Mouse (Mus musculus): ENCODE measurements at regions not wholly inside any gene's neighbourhood (a gene's known extent, or its start where the extent isn't known, plus 50 kb on each side); places are given as distances from the start of the nearest gene placed in this dataset.
A peak's percentile ranks its signal among the peaks of the same experiment; 100 is the strongest.
"Not testable (repeated sequence)": the region's sequence is repeated elsewhere in the genome, so short reads cannot be mapped to it uniquely, and the experiment has no call there.

DNA sequence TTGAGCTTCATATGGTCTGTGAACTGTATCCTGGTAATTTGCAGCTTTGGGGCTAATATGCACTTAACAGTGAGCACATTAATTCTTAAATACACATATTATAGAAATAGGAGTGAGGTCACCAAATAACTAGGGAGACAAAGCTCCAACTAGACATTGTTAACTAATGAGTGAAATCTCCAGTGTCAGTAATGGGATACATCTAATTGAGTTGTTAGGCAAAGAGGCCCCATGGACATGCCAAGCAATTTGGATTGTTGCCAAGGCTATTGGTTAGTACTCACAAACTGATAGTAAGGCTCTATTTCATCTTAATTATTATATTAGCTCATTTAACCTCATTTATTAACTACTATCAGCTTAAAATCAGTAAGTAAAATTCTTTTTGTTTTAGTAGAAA lies 698.5 kb downstream of the Triml1 start:
- no peak for DNase-seq

DNA sequence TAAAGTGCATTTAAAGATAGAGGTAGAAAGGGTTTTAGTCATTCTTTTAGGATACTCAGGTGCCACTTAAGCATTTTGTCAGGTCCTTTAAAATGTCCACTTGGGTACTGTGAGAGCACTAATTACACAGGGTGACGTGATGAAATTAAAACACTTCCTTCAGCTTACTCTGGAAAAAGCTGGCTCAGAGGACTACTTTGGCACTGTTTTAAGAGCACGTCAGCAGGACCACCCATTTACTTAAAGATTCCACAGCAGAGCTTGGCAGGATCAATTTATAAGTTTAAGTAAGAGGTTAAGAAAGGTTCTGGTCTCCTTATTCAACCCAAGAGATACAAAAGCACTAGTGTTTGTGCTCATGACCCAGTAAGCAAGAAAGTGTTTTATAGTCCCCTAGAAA lies 738.7 kb downstream of the Triml1 start:
- DNase-seq = no peak

DNA sequence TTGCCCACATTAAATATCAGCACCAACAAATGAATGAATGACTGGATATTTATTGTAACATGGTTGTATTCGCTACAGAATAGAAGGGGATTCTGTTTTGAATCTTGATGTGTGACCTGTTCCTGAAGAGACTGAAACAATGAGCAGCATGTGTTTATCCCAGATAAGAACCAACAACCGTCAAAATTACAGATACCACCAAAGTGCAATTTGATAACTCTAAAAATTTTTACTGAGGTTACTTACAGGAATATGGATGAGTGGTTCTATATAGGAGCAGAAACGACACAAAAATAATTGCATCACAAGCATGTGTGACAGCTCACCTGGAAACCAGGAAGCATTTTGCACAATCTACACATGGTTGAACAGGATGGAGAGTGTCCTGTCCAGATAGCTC lies 744.4 kb downstream of the Triml1 start:
- no peak for DNase-seq

DNA sequence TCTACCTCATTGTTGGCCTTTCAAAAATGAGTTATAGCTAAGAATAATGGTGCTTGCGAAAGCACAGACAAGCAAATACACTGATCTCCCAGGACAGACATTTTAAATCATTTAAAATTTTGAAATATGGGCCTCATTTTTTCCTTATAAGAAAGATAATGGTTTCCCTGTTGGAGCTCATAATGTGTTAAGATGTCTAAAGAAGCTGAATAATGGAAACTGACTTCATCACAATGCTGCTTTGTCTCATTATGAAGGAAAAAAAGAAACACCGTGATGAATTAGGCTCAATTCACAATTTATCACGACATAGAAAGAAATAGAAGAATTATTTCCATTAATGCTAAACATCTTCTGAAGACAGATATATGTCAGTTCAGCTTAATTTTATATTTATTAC lies 752.5 kb downstream of the Triml1 start:
- DNase-seq = no peak

DNA sequence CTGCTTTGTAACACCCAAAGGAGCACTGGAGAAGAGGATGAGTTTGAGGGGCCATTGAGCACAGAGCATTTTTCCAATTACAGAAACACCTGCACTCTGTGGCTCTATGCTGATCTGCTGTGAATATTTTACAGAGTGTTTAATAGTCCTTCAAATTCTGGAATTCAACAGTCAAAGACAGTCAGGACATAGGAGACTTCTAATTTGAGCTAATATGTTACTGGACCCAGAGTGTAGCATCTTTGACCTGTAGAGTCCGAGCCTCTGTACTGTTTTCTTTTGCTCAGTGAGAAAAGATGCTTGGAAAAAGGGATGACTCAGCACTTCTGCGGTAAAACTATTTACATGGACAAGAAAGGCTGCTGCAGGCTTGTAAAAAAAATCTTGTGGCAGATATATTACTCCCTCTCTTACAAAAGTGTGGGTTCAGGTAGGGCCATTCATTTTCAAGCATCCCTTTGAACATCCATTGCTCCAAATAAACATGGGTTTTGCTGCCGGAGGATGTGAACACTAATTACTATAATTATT lies 793.1 kb downstream of the Triml1 start:
- no peak for DNase-seq

DNA sequence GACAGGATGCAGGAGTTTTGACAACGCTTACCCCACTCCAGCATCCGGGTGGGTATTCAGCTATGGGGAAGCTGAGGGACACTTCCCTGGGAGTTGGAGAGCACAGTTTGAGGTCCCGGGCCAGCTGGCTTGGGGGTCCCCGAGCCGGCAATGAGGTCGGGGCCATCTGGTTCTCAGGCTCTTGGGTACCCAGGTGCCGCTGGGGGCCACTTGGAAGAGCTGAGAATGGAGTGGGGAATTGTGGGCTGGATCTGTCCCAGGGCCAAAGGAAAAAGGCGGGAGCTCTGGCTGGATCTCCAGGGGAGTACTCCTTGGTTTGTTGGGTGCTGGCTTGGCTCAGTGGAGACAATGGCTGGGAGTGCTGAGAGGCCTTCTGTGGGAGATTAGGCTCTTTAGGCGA lies 806.6 kb downstream of the Triml1 start:
- no peak for DNase-seq

DNA sequence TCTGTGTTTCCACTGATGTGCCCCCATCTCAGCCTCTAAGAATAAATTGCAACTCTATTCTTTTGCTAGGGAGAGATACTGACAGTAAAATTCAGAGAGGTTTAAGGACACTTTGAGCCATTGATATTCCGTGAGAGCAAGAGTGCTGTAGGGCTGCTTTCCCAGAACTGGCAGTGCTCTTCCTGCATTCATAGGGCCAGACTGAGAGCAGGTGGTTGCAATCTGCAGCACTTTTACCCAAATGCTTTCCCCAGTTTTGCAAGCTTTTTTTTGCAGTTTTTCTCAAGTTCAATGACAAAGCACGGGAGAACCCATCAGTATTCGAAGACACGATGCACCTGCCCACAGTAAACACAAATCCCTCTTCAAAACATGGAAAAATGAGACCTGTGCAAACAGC lies 816.6 kb downstream of the Triml1 start:
- peak; percentile 16 for DNase-seq

DNA sequence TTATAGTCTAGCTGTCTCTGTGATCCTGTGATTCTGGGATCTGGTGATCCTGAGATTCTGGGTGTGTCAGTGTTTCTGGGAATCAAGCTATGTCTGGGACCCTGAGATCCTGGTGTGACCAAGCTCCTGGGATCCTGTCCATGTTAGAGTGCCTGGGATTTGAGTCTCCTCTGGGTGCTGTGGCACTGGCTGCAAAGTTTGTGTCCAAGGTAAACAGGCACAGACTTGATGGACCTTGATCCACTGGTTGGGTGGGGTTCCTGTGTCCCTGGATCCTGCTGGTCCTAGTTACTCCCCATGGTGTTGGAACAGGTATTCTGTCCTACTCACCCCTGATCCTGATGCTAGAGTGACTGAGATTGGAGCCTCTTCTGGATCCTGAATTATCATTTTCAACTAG lies 818.4 kb downstream of the Triml1 start:
- DNase-seq = no peak

DNA sequence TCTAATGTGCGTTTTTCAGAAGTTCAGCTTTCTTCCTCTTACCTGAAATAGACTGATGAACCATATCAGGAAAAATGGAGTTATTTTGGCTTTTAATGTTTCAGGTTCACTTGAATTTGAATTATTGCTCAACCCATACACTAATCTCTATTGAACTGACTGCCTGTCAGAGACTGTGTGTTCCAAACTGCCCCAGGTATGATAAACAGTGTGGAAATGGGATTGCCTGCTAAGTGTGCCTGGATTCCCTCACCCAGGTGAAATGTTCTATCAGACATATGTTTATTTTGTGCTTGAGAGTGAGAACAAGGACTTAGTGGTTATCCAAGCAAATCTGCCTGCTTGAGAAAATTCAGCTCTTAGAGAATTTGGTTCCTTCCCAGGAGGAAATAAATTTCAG lies 830.2 kb downstream of the Triml1 start:
- no peak for DNase-seq

DNA sequence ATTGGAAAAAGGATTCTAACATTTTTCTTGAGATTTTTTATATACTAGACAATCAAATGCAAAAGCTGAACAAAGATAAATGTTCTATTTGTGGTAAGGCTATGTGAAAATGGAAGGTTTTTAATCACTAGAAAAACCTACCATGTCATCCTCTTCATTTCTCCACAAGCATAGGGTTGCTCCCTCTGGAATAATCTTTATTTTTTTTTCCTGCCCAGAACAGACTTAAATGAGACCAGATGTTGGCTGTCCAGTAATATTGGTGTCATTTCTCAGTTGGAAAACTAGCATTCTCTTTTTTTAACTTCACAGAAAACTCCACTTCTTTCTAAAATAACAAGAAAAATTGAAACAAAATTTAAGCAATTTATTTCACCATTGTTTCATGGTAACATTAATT lies 849.9 kb downstream of the Triml1 start:
- DNase-seq = no peak

DNA sequence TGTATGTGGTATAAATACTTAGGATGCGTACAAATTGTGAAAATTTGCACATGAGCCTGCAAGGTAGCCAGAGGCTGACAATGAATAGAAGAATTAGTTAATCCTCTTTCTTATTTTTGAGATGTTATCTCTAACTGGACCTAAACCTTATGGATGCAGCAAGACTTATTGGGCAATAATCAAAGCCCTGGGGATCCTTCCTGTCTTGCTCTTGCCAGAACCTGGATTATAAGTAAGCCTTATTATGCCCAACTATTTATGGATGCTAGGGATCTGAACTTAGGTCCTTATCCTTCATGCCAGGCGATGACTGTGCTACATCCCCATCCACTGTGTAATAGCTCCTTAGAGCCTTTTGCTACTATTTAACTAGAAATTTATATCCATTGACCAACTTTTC lies 859.3 kb downstream of the Triml1 start:
- no peak for DNase-seq

DNA sequence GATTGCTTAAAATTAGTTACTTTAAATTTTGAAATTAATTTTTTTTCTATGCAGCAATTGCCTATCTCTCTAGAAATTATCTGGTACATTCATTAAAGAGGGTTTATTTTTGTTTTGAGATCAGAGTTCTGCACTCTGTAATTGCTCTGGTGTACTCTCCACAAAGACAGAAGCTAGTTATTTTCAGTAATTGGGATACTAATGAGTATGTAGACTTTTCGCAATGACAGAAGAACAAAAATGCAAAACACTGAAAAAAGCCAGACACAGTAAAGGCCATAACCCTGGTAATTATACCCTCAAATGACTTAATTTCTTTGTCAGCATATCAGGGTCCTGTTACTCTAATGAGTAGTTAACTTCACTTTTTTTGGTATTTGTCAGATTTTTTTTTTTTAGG lies 836.5 kb upstream of the Frg1 start:
- DNase-seq = no peak

DNA sequence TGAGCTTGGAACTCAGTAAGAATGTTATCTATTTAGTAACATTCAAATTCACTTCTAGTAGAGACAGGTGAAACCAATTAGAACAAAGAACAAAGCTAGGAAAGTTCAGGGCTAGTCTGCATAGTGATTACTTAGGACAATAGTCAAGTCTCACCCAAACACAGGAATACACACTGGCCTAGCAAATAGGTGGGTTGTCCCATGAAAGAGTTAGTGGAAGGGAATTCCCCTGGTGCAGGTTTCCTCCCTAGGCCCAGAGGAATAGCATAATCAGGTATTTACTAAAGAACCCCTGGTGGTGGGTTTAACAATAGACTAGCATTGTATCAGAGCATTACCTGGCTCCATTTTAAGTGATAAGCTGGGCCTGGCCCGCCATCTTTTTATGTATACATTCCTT lies 825.4 kb upstream of the Frg1 start:
- DNase-seq = not testable (repeated sequence)

DNA sequence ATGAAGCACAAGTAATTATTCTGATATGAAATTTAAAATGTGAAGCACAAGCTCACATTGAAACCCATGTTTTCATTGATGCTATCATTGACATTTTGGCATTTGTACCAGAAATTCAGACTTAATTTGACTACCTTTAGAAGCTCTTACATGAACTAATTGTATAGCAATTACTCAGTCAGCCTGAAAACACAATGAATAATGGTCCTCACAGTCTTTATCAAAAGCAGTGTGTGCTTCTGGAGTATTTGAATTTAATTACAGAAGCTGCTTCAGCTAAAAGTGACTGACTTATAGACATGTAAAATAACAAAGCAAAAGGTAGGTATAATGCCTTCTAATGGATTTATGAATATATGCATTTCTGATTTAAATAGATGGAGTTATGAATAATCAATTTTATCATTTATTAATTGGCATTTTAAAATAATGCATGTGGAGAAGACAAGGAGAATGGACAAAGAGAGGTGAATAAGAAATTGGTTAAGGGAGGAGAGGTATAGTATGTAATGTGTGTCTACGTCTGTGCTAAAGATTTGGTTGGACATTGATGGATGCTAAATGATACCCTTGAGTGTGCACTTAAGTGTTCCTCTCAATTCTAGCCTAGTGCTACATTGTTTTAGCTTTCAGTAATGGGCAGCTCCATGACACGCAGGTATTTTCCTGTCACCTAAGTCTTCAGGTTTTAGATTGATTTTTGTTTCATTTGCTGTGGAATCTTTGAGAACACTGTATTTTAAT lies 803.2 kb upstream of the Frg1 start:
- no peak for DNase-seq

DNA sequence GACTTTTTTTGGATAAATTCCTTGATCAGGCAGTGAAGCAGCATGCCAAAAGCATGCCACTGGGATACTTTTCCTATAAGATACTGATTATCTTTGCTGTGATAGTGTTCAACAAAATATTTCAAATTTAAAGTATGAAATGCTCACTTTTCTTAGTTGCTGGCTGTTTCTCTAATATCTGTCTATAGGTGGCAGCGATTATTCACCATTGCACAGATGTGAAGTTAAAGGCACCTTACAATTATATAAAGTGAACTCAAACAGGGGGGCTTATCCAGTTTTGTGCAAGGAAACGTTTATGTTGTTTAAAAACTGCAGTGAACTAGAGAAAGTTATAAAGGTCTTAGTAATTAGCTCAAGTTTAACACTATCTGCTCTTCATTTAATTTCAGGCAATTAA lies 794.1 kb upstream of the Frg1 start:
- DNase-seq = no peak

DNA sequence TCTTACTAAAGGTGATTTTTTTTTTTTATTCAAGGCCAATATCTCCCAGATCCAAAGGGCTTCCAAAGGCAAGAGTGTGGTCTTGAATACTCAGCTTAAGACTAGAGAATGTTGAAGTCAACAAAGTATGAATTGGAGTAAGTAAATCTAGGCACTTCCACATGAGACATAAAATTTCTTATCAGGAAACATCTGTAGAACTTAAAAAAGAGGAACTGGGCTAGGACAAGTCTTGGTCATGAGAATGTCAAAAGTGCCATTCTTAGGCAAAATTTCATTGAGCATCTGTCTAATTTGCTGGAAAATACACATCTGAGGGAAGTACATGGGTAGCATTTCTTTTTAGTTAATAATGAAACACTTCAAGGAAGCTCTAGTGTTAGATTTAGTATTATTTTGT lies 793.1 kb upstream of the Frg1 start:
- no peak for DNase-seq

DNA sequence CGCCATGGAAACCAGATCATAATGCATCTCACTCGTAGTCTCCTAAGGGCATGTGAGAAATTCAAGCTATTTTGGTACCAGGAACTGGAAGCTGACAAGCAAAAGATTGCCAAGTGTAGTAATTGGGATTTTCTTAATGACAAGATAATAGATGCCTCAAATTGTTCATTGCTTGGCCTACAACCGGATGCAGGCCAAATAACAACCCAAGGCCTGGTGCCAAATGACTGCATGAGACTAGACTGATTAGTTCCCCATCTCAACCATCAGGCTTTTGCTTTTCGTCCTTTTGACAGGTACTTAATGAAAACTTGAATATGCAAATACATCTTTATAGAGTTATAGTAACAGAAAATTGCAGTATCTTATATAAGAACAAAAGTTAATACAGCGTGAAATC lies 780.4 kb upstream of the Frg1 start:
- no peak for DNase-seq

DNA sequence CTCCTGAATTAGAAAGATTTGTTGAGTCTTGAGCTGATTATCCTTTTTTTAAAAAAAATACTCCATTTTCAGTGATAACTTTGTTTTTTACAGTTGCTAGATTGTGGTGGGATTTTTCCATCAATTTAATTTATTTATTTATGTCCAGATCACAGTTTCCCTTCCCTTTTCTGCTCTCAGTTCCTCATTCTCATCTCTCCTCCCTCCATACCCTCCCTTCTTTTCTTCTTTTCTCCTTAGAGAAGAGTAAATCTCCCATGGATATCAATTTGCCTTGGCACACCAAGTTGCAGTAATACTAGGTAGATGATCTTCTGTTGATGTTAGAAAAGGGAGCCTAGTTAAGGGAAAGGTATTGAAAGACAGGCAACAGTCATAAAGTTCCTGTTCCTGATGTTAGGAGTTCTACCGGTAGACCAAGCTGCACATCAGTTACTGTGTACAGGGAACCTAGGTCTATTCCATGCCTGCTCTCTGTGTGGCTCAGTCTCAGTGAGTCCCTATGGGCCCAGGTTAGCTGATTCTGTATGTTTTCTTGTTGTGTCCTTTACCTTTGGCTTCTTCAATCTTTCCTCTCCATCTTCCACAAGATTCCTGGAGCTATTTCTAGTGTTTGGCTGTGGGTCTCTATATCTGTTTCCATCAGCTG lies 777.2 kb upstream of the Frg1 start:
- no peak for DNase-seq

DNA sequence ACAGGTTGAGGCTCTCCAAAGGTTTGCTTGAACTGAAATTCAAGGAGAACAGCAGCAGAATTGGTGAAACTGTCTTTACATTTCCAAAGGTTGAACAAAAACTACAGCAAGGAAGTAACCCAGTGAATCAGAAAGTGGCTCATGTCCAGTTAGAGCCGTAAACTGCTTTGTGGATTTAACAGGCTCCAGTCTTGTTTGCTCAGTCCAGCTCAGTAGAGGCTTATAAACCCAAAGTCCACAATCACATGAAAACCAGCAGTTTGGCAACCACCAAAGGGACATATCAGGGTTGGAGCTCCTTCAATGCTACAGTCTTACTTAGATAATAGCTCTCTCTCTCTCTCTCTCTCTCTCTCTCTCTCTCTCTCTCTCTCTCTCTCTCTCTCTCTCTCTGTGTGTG lies 770.2 kb upstream of the Frg1 start:
- DNase-seq = no peak

DNA sequence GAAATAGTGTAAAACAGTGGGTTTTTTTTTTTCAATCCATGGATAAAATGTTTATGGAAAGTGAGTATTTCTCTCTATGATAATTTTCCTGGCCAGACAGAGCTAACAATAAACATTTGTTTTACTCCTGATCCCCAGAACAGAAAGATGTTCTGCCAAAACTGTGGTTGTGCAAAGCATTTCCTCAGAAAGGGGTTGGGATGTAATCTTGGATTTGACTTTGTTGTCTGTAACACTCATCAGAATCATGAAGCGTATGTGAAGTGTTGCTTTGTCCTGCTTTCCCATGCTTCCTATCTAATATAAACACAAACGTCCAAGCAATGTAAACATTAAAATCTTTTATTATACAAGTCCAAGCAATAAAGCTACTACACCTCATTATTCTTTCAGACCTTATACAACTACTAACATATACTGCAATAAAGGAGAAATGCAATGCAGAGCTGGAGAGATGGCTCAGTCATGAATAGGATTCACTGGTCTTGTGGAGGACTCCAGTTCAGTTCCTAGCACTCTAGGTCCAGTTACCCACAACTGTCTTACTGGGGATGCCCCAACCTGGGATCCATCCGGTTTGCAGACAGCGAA lies 766.5 kb upstream of the Frg1 start:
- no peak for DNase-seq

DNA sequence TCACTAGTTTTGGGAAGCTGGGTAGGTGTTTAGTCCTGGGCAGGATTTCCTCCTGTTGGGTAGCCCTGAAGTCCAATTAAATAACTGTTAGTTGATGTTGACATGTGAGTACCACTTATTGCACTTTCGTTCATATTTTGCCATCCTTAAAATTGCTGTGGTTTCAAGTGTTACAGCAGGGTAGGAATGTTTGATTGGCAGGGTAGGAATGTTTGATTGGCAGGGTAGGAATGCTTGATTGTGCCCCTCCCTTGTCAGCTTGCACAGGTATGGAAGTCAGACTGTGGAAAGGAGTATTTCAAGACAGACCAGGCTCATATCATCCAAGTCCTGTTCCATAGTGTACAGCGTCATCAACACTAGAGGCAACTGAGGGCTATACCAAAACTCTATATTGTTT lies 745.6 kb upstream of the Frg1 start:
- peak; percentile 2 for DNase-seq

DNA sequence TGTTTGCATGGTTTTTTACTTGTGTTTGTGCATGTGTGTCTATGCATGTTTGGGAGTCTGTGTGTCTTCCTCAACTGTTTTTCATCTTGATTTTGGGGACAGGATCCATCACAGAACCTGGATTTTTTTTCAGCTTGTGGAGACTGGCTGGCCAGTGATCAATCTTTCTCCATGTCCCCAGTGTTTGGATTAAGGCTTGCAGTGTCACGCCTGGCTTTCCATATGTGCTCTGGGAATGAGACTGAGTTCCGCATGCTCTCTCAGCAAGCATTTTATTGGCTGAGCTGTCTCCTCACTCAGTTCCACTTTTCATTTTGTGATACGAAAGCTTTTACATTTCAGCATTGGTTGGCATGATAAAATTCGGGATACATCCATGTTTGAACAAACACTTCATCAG lies 740.1 kb upstream of the Frg1 start:
- DNase-seq = no peak

DNA sequence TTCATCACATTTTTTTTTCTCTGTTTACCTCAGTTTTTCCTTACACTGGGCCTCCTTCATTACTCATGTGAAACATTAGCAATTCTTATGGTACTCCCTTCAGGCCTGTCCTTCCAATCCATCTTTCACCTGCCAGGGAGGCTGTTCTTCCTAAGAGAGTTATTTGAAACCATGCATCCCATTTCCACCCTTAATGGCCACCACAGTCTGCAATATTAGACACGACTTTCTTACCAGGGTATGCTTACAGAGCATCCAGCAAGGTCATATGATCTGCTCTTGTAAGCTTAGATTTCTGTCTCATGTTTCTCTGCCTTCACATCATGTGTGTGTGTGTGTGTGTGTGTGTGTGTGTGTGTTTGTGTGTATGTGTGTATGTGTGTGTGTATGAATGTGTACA lies 739.7 kb upstream of the Frg1 start:
- no peak for DNase-seq

DNA sequence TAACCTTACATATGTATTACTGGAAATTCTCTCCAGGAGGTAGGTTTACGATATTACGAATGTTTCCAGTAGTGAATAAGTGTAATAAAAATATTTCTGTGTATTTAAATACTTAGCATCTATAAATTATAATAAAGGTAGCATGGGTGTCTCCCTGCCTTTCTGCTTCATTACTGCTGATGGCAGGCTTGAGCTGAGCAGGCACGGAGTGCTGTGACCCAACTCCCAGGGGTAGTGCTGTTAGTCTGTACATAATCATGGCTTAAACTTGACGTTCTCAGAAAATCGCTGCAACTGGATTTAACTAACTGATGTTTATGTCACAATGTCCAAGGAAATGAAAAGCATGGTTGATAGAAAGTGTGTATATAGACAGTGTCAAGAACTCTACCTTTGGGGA lies 727.8 kb upstream of the Frg1 start:
- no peak for DNase-seq
